Mouse (Mus musculus) cerebellum, adult 8-10 months (tissue): ENCODE data around the gene Thada.

ENCODE experiments used
- DNase-seq: peaks from one replicate; pipeline ENCODE4 v3.0.0; 2022

Gene Thada

DNA sequence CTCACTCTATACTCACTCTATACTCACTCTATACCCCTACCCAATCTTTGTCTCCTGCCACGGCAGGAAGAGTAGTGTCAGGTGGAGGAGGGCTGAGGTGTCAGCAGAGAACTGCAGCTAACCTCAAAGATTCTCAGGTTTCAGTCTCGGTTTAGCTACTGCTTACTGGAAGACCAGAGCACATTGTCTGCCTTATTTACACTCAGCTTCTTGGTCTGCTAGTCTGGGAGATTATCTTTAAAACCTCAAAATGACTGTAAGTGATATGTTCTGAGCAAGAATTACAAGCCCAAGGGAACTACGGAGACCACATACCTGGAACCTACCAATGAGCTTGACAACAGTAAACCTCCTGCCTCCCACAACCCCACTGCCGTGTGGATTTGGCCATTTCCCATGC, 31.0 kb downstream of the Thada start:
- no peak for DNase-seq

- no peak for DNase-seq
These were observed 31.8 kb downstream of the Thada start for GRCm38 (mm10) chr17:84434233-84434632.

DNA sequence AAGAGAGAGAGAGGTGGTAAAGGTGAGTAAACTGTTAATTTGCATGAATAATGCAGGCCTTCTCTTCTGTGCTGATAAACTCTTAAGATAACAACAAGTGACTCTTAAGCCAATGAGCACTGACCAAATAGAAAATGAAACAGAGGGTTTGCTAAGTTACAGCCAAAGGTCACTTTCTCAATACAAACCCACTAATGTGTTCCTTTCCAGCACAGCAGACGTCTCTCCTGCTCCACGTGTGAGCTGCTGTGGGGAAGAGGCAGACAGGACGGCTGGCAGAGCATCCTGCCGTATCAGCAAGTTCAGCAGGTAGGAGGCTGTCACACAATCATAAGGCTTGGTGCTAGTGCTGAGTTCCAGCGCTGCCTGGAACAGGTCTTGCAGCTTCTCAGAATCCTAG, 34.0 kb downstream of the Thada start:
- no peak for DNase-seq

DNA sequence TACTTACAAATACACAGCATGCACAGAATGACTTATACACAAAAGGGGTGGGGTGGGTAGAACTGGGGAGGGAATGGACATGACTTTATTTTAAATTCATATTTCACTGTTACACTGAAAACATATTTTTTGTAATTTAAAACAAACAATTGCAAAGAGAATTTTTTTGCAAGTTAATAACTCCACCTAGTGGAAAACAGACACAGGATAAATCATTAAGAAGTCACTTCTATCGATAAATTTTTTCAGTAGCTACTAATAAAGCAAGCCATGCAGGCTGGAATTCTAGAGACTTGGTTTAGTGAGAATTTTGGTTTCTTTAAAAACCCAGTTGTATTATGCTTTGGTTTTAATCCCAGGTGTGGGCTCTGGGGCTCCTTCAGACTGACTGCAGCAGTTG, 41.7 kb downstream of the Thada start:
- DNase-seq, result no peak

GRCm38 (mm10) chr17:84422916-84423315, 43.1 kb downstream of the Thada start:
- DNase-seq, result no peak

GRCm38 (mm10) chr17:84422001-84422785, 43.8 kb downstream of the Thada start:
- no peak for DNase-seq

DNA sequence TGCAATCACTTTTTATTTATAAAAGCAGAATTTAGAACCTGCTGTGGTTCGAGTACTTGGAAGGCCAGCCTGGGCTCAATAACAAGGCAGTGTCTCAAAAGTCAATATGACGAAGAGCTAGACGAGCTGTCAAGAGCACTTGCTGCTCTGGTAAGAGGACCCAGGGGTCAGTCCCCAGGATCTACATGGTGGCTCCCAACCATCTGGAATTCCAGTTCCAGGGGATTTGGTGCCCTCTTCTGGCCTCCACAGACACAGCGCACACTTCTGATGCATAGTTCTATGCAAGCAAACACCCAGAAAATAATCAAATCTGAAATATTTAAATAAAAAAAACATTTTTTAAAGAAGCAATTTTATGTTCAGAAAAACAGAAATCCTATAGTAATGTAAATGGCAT, 45.0 kb downstream of the Thada start:
- no peak for DNase-seq

GRCm38 (mm10) chr17:84420276-84420639, 45.7 kb downstream of the Thada start:
- no peak for DNase-seq

GRCm38 (mm10) chr17:84419326-84420275, 46.4 kb downstream of the Thada start:
- no peak for DNase-seq

DNA sequence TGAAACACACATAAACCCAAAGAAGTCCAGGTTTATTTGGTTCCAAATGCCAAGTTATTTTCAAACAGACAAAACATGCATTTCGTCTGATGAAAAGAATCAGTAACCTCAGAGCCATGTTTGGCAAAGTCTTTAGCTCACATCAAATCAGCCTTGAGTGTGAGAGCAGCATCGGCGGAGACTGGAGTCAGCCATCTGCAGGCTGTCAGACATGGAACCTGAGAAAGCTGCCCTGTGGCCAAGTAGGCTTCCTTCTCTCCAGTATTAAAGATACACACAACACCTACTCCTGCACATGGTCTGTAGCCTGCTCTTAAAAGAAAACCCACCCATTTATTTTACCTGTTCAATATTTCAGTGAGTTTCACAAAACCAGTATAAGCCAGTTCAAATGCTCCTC, 50.1 kb downstream of the Thada start:
- no peak for DNase-seq

GRCm38 (mm10) chr17:84408731-84409130, 57.3 kb downstream of the Thada start:
- no peak for DNase-seq

- no peak for DNase-seq
These were observed 60.4 kb downstream of the Thada start for GRCm38 (mm10) chr17:84405616-84406015.

DNA sequence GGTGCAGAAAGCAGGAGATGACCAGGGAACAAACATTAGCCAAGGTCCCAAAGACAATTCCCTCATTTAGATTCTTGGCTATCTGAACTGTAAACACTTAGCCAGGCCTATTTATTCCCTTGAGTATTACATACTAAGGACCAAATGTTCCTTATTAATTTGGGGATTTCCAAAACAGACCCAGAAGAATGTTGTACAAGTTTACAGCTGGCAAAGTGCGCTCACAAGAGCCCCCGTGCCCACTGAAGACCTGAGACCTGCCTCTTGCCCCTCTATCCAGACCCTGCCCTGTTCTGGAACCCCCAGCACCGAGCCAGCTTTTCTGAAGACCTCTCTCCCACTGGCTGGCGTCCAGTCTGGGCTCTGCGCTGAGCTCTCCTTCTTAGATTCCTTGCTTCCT, 64.2 kb downstream of the Thada start:
- DNase-seq, result no peak

- no peak for DNase-seq
These were observed 66.6 kb downstream of the Thada start for GRCm38 (mm10) chr17:84399431-84399830.

GRCm38 (mm10) chr17:84390026-84390425, 76.0 kb downstream of the Thada start:
- DNase-seq, result no peak

- no peak for DNase-seq
These were observed 79.8 kb downstream of the Thada start for GRCm38 (mm10) chr17:84386176-84386575.

DNA sequence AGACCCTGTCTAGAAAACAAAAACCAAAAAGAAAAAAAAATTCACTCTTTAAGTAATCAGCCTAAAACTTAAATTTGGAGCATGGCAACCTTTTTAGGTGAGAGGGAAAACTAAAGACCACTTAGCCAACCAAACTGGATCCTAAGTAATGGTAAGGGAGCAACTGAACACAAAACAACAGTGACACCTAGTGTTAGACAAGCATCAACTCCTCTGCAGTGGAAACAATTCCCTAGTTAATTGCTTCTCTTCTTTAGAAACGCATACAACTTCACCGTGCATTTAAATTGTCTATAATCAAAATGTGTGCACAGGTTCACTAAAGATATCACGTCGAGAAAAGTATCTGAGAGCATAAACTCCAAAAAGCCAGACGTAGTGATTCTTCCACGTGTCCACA, 80.3 kb downstream of the Thada start:
- DNase-seq, result no peak

DNA sequence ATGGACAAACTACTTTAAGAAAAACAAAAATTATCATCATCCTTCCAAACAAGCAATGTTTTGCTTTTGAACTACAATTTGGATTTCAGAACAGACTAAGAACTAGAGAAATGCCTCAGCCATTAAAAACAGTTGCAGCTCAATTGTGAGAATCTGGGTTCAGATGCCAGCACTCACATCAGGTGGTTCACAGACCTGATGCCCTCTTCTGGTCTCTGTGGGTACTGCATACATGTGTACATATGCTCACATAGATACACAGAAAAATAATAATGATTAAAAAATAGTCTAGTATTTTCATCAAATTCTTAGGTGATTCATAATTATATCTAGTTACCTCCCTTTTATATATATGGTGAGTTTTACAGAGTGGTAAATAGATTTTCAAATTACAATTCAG, 81.3 kb downstream of the Thada start:
- no peak for DNase-seq

- DNase-seq, result no peak
These were observed 85.7 kb downstream of the Thada start for GRCm38 (mm10) chr17:84380340-84380739.

- DNase-seq, result no peak
These were observed 89.1 kb downstream of the Thada start for GRCm38 (mm10) chr17:84376882-84377281.

- no peak for DNase-seq
These were observed 93.5 kb downstream of the Thada start for GRCm38 (mm10) chr17:84372411-84373045.

- DNase-seq, result no peak
These were observed 95.6 kb downstream of the Thada start for GRCm38 (mm10) chr17:84370385-84370784.

DNA sequence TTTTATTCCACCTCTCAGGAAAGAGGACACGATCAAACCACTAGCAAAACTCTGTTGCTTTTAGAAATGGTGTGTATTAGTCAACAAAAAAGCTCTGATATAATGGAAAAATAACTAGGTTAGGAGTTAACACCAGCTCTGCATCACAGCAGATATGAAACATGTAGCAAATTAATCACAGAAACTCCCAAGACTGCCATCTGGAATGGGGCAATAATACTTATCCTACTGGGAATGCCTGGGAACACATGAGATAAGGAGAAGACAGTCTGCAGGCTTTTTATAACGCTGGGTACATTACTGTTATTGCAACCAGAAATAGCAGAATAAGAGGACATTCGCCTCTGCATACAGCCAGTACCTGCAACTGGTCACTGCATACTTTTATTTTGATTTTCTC, 96.2 kb downstream of the Thada start:
- DNase-seq, result no peak
